Mouse (Mus musculus): ENCODE measurements at regions not wholly inside any gene's neighbourhood (a gene's known extent, or its start where the extent isn't known, plus 50 kb on each side); places are given as distances from the start of the nearest gene placed in this dataset.

- TF ChIP-seq CTCF (IDR thresholded peaks at IDR 0.05; ENCODE audit: low read depth, low read length) (no peak), POLR2A (IDR thresholded peaks at IDR 0.05; ENCODE audit: borderline replicate concordance, low read depth, low read length) (no peak)
Observed at GRCm38 (mm10) chr13:112170872-112171271, 117.4 kb upstream of the Ankrd55 start.
